Mouse (Mus musculus) testis, postnatal 10 days (tissue): ENCODE measurements around the gene Ganab.

Experiments
- DNase-seq: peaks from one replicate; pipeline ENCODE4 v3.0.0; 2021; ENCODE audit warnings: low spot score

Gene Ganab

GRCm38 (mm10) chr19:8929224-8930088, 31.6 kb downstream of the Ganab start, which contains the start of the genes Rom1 and Eml3:
TSS of gene Rom1 (minus strand) at chr19:8929356.
TSS of gene Eml3 (plus strand) at chr19:8929552.
- DNase-seq, result peak; percentile 91

GRCm38 (mm10) chr19:8930117-8930516, 32.2 kb downstream of the Ganab start:
- no peak for DNase-seq

GRCm38 (mm10) chr19:8930771-8931170, 32.9 kb downstream of the Ganab start:
- DNase-seq, result no peak

- no peak for DNase-seq
These were observed 38.9 kb downstream of the Ganab start for GRCm38 (mm10) chr19:8936736-8937135.

- no peak for DNase-seq
These were observed 42.8 kb downstream of the Ganab start for GRCm38 (mm10) chr19:8940526-8941133.

GRCm38 (mm10) chr19:8941136-8941514, 43.3 kb downstream of the Ganab start:
- DNase-seq, result no peak

GRCm38 (mm10) chr19:8941515-8942217, 43.8 kb downstream of the Ganab start, which contains the start of gene Mta2:
TSS of gene Mta2 (plus strand) at chr19:8941875.
- peak; percentile 98 for DNase-seq

- DNase-seq, result peak; percentile 75
These were observed 44.5 kb downstream of the Ganab start for GRCm38 (mm10) chr19:8942276-8942964.

- no peak for DNase-seq
These were observed 45.2 kb downstream of the Ganab start for GRCm38 (mm10) chr19:8943047-8943446.

- DNase-seq, result no peak
These were observed 46.2 kb downstream of the Ganab start for GRCm38 (mm10) chr19:8944062-8944461.

GRCm38 (mm10) chr19:8944750-8945149, 46.9 kb downstream of the Ganab start:
- peak; percentile 92 for DNase-seq

- DNase-seq, result no peak
These were observed 47.4 kb downstream of the Ganab start for GRCm38 (mm10) chr19:8945251-8945650.

GRCm38 (mm10) chr19:8946929-8947328, 49.1 kb downstream of the Ganab start:
- DNase-seq, result no peak

GRCm38 (mm10) chr19:8950190-8950589, 52.3 kb downstream of the Ganab start:
- no peak for DNase-seq

GRCm38 (mm10) chr19:8952241-8952640, 54.4 kb downstream of the Ganab start:
- DNase-seq, result no peak

GRCm38 (mm10) chr19:8953135-8954039, 55.5 kb downstream of the Ganab start, which contains the start of gene Tut1:
TSS of gene Tut1 (plus strand) at chr19:8953847.
- peak; percentile 83 for DNase-seq

- no peak for DNase-seq
These were observed 56.3 kb downstream of the Ganab start for GRCm38 (mm10) chr19:8954171-8954570.

GRCm38 (mm10) chr19:8962256-8962655, 64.4 kb downstream of the Ganab start:
- no peak for DNase-seq

GRCm38 (mm10) chr19:8965075-8965474, 67.2 kb downstream of the Ganab start:
- no peak for DNase-seq

GRCm38 (mm10) chr19:8965771-8966170, 67.9 kb downstream of the Ganab start:
- peak; percentile 62 for DNase-seq

- DNase-seq, result no peak
These were observed 68.3 kb downstream of the Ganab start for GRCm38 (mm10) chr19:8966198-8966589.
